Comparison of ENCODE assay signal across 12 mouse cellular contexts in the genomic region with DNA sequence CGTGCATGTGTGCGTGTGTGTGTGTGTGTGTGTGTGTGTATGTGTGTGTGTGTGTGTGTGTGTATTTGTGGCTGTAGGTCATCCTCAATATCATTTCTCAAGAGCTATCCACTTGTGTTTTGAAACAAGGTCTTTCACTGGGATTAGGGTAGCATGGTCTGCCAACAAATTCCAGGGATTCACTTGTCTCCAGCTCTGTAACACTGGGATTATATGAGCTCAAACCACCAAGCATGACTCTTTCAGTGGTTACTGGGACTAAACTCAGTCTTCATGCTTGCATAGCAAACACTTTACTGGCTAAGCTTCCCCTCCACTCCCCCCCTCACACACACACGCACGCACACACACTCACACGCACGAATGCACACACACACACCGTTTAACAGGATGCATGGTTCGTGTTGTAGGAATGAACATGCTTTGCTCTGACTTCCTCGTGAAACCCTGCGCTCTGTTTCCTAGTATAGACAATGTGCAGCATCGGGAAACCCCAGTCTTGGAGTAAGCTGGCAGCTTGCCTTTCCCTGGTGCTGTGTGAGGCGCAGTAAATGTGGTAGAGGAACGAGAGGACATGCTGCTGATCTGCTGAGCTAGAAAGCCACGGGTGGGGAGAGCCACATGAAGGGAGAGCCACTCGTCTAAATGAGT.
A peak's percentile ranks its signal among the peaks of the same experiment; 100 is the strongest.
DNase-seq lines count a peak whose midpoint lies in the region; ATAC-seq and TF ChIP-seq lines count a peak whose summit lies in the region.
"Had no signal": no experiment of that assay in that cellular context is flagged by ENCODE, and none has a peak within 500 bp of the region (broad histone marks: within the 10 kb centered on the region; RNA-seq: fewer than 3 reads in every experiment).

No protein-coding gene starts in this region.

- no peaks in the 10 kb centered on the region for H3K9me3 ChIP-seq in forebrain, postnatal 0 days (ENCODE audit: low read length)
- no peaks in the 10 kb centered on the region for H3K9me3 ChIP-seq in forebrain, embryonic 13.5 days (replicated peaks)
- H3K9me3 ChIP-seq: lung, embryonic 15.5 days; stomach, embryonic 15.5 days had no signal

- H3K4me2 ChIP-seq in forebrain, postnatal 0 days (ENCODE audit: low read depth) = peak overlapping the region; percentile 15; the same call in 1 of the 2 replicates
- H3K4me2 ChIP-seq in forebrain, embryonic 13.5 days = no peak overlapping the region
- H3K4me2 ChIP-seq: lung, embryonic 15.5 days; stomach, embryonic 15.5 days had no signal

- peak; percentile 54 for DNase-seq in forebrain, postnatal 0 days
- peak; percentile 20 to 27 for DNase-seq in layer of hippocampus, postnatal 10 days (ENCODE audit: low spot score in 2 of 2)
- no peak for DNase-seq in layer of hippocampus, adult 9-10 months (ENCODE audit: low spot score)
- peak; percentile 65 to 66 for DNase-seq in spleen, postnatal 36 days (ENCODE audit: low spot score in 2 of 2)
- DNase-seq in MN1 (ENCODE audit: low spot score) = no peak
- DNase-seq: cerebellum, adult 11 months had no signal

- no peak overlapping the region for H3K27ac ChIP-seq in forebrain, postnatal 0 days (ENCODE audit: low read depth, low read length)
- H3K27ac ChIP-seq in forebrain, embryonic 13.5 days = no peak overlapping the region
- H3K27ac ChIP-seq in bone marrow, adult 2 months (ENCODE audit: control insufficient read depth, insufficient read depth, low read depth, low read length, poor library complexity) = peak overlapping the region; percentile 61
- H3K27ac ChIP-seq: lung, embryonic 15.5 days; stomach, embryonic 15.5 days had no signal

- no peaks in the 10 kb centered on the region for H3K27me3 ChIP-seq in forebrain, postnatal 0 days (ENCODE audit: insufficient read depth, low read length)
- no peaks in the 10 kb centered on the region for H3K27me3 ChIP-seq in forebrain, embryonic 13.5 days
- H3K27me3 ChIP-seq: lung, embryonic 15.5 days; stomach, embryonic 15.5 days had no signal

- WGBS in forebrain, postnatal 0 days = 56% methylated on average over 15 of the region's 15 CpGs
- WGBS in forebrain, embryonic 13.5 days = 69% methylated on average over 15 of the region's 15 CpGs
- WGBS in bone marrow, adult 2 months = 29% methylated on average over 15 of the region's 15 CpGs

- no peaks in the 10 kb centered on the region for H3K36me3 ChIP-seq in forebrain, postnatal 0 days (ENCODE audit: insufficient read depth)
- H3K36me3 ChIP-seq in forebrain, embryonic 13.5 days (ENCODE audit: poor library complexity, severe bottlenecking) = no peaks in the 10 kb centered on the region
- H3K36me3 ChIP-seq: lung, embryonic 15.5 days; stomach, embryonic 15.5 days had no signal

- H3K9ac ChIP-seq in forebrain, postnatal 0 days = no peak overlapping the region
- H3K9ac ChIP-seq in forebrain, embryonic 13.5 days = no peak overlapping the region
- H3K9ac ChIP-seq: lung, embryonic 15.5 days; stomach, embryonic 15.5 days had no signal

- H3K4me1 ChIP-seq in forebrain, postnatal 0 days (ENCODE audit: insufficient read depth) = no peaks in the 10 kb centered on the region
- no peaks in the 10 kb centered on the region for H3K4me1 ChIP-seq in forebrain, embryonic 13.5 days
- H3K4me1 ChIP-seq in bone marrow, adult 2 months (ENCODE audit: control insufficient read depth, insufficient read depth, low read length) = peaks cover 21% of the 10 kb centered on the region
- H3K4me1 ChIP-seq: lung, embryonic 15.5 days; stomach, embryonic 15.5 days had no signal

- no peak for TF ChIP-seq POLR2A in bone marrow, adult 2 months (IDR thresholded peaks at IDR 0.05; ENCODE audit: borderline replicate concordance, control insufficient read depth, low read depth, low read length)

- H3K4me3 ChIP-seq in forebrain, postnatal 0 days (ENCODE audit: low read depth, low read length) = no peak overlapping the region
- H3K4me3 ChIP-seq in forebrain, embryonic 13.5 days = no peak overlapping the region
- H3K4me3 ChIP-seq in bone marrow, adult 2 months (replicated peaks; ENCODE audit: control insufficient read depth, low read depth, low read length) = no peak overlapping the region
- H3K4me3 ChIP-seq: lung, embryonic 15.5 days; stomach, embryonic 15.5 days had no signal

- peak; percentile 56 for ATAC-seq in forebrain, postnatal 0 days
- ATAC-seq in forebrain, embryonic 13.5 days = no peak
- ATAC-seq in granulocyte monocyte progenitor cell, adult 5-6 weeks (replicated peaks; ENCODE audit: poor library complexity, severe bottlenecking) = no peak
- ATAC-seq: CD4-positive, CD25-positive, alpha-beta regulatory T cell, adult 4 months had no signal

- no peak for TF ChIP-seq CTCF in forebrain, postnatal 0 days (IDR thresholded peaks at IDR 0.05; ENCODE audit: low read depth)
- no peak for TF ChIP-seq CTCF in bone marrow, adult 2 months (IDR thresholded peaks at IDR 0.05; ENCODE audit: control insufficient read depth, insufficient read depth, low read length)

Comparison
In these comparisons a context has a peak if more than half of its experiments do, and no peak if none do; other contexts are left out.
1. DNase-seq: peak in forebrain, postnatal 0 days (single experiment), layer of hippocampus, postnatal 10 days (2 of 2) and spleen, postnatal 36 days (2 of 2); none in layer of hippocampus, adult 9-10 months (single experiment) and MN1 (single experiment).